Mouse (Mus musculus) B cell, adult (primary cell): ENCODE data around the gene Ganab. TPM values are rescaled to one million over a fixed set of nuclear protein-coding genes. Genes with fewer than 3 reads are reported as not detected.

Source experiments
- total RNA-seq: library from RNA; stranded (reverse); gene quantifications from 4 replicates; pipeline ENCODE4 v1.2.4, GENCODE M21; 2023; ENCODE audit not compliant: inconsistent age

The Ganab gene
- total RNA-seq, result 154 to 162 TPM (median 156 TPM) in 4 replicates

DNA sequence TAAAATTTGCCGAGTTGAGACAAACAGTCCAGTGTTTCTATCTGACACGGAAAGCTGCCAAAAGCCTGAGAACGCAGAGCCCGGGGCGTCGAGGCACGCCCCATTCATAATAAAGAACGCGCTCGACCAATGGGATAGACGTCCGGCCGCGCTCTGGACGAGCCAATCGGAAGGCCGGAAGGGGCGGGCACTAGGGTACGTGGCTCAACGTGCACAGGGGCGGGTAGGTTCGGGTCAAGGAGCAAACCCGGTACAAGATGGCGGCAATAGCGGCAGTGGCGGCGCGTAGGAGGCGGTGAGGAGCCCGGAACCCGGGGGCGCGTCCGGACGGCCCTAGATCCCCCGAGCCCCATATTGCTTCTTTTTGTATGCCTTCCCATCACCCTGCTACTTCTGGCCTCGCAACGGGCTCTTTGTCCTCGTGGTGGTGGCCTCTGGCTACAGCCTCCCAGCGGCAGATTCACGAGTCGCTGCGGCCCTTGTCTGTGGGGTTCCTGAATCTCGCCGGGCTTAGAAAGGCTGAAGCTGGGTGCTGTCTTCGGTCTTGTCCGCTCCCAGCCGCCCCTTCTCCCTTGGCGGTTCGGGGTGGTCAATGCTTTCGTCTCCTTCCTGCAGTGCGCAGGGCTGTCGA is at the start of gene Ganab:
TSS of gene Ganab (plus strand) at position 207 of the 631 bp plus-strand sequence.

DNA sequence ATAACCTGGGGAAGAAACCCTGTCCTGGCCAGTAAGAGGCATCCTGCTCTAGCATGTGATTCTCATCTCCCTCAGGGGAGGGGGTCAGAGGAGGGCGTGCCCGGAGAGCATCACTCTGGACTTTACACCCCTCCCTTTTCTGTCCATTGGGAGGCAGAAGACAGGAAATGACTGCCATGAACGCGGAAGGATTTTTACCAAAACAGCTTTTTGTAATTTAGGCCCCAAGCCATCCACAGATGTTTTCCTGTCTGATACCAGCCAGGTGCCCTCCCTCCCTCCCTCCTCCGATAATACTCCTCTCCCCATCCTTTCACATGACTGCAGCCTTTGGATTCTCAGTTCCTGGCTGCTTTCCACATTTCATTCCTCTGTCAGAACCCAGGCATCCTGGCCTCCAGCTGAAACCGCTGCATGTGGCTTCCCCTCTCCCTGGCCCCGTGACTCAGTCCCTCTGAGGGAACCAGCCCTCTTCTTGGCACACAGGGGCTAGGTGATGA is 47.4 kb upstream of the Ganab start, which contains the start of gene Lrrn4cl:
TSS of gene Lrrn4cl (plus strand) at position 367 of the 500 bp plus-strand sequence.

DNA sequence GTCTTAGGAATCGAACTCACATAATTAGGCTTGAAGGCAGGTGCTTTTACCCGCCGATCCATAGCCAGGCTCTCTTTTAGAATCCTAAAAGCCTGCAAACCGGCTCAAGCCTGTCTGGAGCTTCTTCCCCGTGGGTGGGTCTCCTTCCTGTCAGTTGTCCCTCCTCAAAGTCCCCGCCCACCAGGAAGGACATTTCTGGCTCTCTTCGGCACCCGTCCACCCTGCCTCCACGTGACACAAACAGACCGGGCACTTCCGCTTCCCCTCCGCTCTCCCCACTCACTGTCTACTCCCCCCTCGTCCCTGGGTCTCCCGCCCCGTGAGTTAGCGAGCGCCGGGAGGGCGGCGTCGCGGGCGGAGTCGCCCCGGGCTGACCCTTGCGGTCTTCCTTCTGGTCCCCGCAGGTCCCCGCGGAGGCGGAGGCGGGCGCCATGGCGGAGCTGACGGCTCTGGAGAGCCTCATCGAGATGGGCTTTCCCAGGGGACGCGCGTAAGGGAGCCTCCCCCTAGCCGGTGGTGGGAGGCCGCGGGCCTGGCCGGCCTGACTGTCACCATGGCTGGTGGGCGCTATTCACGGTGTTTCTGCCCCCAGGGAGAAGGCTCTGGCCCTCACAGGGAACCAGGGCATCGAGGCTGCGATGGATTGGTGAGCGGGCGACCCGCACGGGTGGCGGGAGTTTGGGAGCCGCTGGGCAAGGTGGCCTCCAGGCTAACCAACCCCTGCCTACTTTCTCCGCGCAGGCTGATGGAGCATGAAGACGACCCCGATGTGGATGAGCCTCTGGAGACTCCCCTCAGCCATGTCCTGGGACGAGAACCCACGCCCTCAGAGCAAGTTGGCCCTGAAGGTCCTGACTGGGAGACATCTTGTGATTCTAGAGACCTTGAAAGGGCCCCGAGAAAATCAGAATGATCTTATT is 26.3 kb upstream of the Ganab start, which contains the start of gene Ubxn1:
TSS of gene Ubxn1 (plus strand) at position 230 of the 920 bp plus-strand sequence.

DNA sequence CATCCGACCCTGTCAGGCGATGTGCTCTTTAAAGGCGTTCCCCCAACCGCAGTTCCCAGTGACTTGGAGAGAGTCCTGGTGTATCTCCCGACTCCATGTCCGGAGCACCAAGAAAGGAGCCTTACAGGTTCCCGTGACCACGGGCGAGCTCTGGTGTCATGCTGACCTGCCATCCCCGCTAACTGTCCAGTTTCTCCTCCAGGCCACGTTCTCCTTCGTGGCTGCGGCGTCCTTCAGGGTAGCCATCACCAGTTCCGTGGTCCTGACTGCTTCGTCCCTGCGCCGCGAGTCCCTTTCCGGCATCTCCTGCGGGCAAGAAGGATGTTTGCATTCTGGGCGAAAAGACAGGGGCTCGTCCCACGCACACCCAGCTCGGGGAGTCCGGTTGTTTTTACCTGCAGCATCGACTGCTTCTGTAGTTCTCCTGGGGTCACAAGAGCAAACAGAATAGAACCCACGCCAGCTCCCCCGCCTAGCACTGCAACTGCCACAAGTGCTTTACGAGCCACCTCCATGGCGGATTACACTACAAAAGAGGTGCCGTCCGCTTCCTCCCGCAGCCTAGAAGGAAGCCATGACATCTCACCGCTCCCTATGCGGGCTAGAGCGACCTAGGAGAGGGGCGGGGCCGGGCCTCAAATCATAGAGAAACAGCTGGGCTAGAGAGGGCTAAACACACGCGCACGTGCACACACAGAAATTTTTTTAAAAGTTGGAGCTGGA is 17.4 kb upstream of the Ganab start, which contains the start of gene Uqcc3:
TSS of gene Uqcc3 (minus strand) at position 613 of the 723 bp plus-strand sequence.

DNA sequence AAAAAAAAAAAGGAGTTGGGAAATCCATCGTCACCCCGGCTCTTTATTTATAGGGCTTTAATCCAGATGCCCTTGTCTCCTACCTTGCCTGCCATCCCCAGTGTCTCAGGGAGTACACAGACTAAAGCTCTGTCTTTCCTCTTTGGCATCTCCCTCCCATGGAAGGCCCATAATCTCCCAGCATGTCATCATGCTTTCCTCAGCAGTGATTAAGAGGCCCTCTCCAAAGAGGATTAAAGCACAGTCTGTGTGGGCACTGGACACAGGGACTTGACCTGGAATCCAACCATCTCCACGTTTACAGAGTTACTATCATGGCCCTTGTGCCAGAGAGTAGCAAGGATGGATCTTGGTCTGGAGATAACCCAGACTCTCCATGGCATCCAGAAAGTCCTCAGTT is 14.3 kb upstream of the Ganab start, which contains the start of the genes Lbhd1 and Gm49403:
TSS of gene Lbhd1 (plus strand) at position 117 of the 400 bp plus-strand sequence.
TSS of gene Gm49403 (plus strand) at position 315 of the 400 bp plus-strand sequence.

DNA sequence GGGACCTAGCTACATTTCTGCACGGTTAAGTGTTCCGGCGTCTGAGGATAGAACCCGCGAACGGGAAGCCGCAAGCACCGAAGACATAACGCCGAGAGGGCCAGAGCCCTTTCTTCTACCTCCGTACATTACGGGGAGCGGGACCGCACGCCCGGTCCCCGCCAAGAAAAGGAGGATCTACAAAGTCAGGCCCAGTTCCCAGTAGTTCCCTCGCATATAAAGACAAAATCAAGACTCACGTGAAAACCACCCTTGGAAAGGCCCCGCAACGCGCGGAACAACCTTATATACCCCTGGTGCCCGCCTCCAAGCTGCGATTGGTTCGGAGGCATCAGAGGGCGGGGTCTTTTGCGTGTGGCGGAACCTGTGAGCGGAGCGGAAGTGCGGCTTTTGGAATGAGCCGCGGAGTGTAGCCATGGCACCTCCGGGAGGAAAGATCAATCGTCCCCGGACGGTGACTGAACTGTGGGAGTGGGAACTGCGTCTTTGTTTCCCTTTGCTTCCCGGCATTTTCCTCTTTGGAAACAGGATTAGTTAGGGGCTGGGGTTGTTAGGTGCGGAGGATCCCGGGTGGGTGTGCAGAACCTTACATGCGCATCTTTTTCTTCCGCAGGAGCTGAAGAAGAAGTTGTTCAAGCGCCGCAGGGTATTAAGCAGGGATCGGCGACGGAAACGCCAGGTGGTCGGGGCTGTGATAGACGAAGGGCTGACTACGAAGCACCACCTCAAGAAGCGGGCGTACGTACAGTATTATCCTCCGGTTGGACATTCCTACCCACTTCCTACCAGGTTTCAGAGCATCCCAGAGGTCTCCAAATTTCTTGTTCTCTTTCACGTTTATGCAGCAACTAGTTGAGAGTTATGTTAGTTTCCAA is 9.1 kb upstream of the Ganab start, which contains the start of the genes 1810009A15Rik and Gm49416:
TSS of gene 1810009A15Rik (plus strand) at position 343 of the 875 bp plus-strand sequence.
TSS of gene Gm49416 (plus strand) at position 416 of the 875 bp plus-strand sequence.

DNA sequence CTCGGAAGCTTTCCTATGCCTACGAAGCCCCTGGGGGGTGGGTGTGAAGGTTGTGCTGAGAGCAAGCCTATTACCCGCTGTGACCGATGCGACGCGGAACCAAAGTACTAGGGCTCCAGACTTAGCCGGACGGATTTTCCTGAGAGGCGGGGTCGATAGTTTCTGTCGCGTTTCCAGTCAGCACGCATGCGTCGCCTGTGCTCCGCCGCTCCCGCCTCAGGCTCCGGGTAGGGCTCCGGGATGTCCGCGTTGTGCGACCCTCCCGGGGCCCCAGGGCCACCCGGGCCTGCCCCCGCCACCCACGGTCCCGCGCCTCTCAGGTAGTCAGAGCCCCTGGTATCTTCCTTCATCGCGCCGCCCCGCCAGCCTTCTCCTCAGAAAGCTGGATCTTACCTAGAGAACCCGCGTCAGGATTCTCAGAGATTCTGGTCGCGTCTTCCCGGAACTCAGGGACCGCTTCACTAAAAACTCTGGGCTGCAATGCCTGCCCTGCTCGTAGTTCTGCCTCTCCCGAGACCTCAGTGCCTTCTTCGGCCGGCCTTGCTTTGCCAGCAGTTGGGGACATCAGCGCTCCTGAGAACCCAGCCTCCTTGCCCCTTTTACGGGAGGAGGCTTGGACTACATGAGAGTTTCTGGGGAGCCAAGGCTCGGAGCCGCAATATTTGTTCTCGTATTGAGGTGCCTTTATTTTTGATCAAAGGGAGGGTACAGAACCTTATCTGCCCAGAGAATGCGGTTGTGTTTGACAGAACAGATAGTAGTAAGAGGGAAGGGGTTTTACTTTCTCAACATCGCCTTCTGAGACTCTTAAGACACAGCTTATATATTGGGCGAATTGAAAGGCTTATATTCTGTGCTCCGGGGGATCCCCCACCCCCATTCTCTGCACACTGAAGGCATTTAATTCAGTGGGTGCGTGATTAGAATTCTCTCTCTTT is 4.8 kb upstream of the Ganab start, which contains the start of gene Ints5:
TSS of gene Ints5 (plus strand) at position 177 of the 938 bp plus-strand sequence.

DNA sequence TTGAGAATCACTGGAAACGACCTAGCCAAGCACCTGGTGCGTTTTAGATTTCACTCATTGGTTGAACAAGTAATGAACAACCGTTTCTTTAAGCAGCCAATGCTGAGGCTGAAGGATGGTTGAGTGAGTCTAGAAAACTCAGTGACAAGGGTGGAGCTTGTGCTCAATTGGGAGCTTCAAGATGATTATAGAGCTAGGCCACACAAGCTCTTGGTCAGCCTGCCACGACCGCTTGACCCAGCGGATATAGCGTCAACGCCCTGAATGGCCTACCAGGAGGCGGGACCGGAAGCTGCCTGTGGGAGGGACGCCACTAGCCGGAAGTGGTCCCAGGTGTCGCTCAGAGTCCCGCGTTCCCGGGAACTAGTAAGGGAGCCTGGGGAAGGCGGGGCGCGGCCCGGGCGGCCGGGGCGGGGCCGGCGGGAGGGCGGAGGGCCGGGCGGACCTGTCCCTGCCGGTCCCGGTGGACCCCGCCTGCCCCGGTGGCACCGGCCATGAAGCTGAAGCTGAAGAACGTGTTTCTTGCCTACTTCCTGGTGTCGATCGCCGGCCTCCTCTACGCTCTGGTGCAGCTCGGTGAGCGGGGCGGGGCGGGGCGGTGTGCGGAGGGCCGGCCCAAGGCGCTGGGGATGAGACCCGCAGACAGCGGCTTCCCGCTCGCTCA is 22.3 kb downstream of the Ganab start, which contains the start of gene B3gat3:
TSS of gene B3gat3 (plus strand) at position 302 of the 664 bp plus-strand sequence.

DNA sequence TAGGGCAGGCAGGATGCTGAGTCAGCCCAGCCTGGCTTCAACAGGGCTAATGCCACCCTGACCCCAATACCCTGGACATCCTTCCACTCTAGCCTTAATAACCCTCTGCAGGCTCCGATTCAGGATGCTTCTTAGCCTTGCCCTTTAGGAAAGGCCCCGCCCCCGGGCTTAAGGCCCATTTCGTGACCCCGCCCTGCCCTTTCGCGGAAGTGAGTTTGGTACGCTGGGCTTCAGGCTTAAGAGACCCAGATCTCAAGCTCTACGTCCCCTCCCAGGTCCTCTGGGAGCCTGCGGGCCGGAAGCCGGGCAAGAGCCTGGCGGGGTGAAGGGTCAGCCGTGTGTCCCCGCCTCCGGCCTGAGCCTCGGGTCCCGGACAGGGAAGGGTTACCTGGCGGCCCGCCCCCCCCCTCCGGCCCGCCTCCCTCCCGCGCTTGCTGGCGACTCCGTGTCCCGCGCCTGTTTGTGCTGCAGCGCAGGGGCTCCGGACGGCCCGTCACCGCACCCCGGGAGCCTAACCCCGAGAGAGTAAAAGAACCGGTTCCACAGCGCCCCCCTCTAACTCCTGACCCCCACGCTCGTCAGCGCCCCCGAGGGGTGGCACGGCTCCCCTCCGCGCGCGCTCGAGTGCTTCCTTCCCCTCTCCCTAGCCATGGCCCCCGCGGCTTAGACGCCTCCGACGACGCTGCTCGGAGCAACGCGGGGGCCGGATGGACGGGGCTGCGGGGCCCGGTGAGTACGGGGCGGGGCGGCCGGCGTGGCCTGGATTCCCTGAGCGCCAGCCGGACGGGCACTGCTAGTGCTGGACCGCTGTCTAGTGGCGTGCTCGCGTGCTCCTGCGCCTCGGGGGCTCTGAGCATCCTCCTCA is 31.6 kb downstream of the Ganab start, which contains the start of the genes Rom1 and Eml3:
TSS of gene Rom1 (minus strand) at position 133 of the 865 bp plus-strand sequence.
TSS of gene Eml3 (plus strand) at position 329 of the 865 bp plus-strand sequence.

DNA sequence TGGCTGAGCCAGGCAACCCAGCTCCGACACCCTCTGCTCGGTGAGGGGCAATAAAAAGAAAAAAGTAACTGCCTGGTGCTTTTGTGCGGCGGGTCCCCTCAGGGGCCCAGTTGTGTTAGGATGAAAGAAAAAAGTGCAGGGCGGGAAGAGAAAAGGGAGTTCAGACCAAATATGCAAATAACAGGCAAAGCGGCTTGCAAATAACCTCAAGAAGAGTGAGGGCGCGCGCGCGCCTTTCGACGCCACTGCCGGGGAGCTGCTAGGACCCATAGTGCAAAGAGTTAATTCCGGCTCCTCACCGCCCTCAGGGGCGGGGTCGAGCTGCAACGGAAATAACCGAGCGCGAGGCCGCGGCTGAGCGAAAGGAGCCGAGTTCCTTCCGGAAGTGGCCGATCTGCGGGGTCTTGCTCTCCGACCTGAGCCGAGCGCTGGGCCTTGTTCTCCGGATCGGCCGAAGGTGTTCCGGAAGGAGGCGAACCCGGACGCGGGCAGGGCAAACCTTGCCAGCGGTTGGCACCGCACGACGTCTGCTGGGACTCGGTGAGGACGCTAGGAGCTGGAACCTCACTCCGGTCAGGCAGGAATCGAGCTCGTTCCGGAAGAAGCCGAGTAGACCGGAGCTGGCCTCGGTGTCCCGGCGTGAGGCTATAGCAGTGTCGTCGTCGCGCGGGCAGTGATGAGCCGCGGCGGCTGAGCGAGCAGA is 43.8 kb downstream of the Ganab start, which contains the start of gene Mta2:
TSS of gene Mta2 (plus strand) at position 361 of the 703 bp plus-strand sequence.

DNA sequence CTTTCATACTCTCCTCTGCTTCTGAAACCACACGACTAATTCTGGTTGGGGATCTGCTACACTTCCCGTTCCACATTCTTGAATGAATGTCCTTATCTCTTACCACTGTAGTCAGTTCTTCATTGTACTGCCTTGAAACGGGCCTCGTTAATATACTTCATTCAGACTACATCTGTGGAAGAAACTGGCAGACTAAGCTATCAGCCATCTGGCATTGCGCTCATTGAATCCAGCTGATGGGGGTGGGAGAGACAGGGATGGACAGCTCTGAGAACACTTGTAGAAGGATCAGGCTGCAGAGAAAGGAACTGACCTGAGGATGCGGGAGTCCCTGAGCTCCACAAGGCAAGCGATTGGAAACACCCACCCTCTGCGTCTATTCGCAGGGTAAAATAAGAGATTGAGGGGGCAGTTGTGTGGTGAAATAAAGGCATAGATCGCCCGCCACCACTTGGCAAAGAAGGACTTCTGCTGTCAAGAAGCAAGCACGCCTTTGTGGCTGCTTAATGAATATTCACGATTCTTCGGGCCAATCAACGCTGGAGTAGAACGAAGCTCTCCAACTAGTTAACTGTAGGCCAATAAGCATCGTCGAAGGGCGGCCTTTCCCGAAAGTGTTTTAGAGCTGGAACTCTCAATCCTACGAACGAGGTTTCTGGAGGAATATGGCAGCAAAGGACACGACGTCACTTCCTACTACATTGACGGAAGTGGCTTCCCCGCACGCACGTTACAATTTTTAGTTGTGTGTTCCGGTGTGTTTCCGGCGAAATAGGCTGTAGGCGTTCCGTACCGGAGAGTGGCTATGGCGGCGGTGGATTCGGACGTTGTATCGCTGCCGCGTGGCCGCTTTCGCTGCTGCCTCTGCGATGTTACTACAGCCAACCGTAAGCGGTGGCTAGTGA is 55.5 kb downstream of the Ganab start, which contains the start of gene Tut1:
TSS of gene Tut1 (plus strand) at position 713 of the 905 bp plus-strand sequence.

Other genes with a start within 250 kb of the Ganab start
- gene Chrm1, start 234.3 kb upstream of the Ganab start, total RNA-seq, result not detected in 4 replicates
- gene Slc3a2, start 174.7 kb upstream of the Ganab start, total RNA-seq, result 215 to 230 TPM (median 221 TPM) in 4 replicates
- 66.4 to 86.6 TPM (median 70.6 TPM) in 4 replicates for gene Wdr74, start 162.2 kb upstream of the Ganab start, total RNA-seq
- gene 1700092M07Rik, start 157.4 kb upstream of the Ganab start, total RNA-seq, result 4.2 to 4.8 TPM (median 4.5 TPM) in 4 replicates
- 209 to 258 TPM (median 241 TPM) in 4 replicates for gene Stx5a, start 156.7 kb upstream of the Ganab start, total RNA-seq
- 374 to 413 TPM (median 398 TPM) in 4 replicates for gene Nxf1, start 141.0 kb upstream of the Ganab start, total RNA-seq
- gene Tmem223, start 127.1 kb upstream of the Ganab start, total RNA-seq, result 28.8 to 38.3 TPM (median 33.5 TPM) in 4 replicates
- gene Tmem179b, start 123.6 kb upstream of the Ganab start, total RNA-seq, result 70.3 to 85.2 TPM (median 76.3 TPM) in 4 replicates
- 18.7 to 25.0 TPM (median 24.5 TPM) in 4 replicates for gene Taf6l, start 111.7 kb upstream of the Ganab start, total RNA-seq
- gene Polr2g, start 99.5 kb upstream of the Ganab start, total RNA-seq, result 59.9 to 73.9 TPM (median 64.1 TPM) in 4 replicates
- gene Zbtb3, start 95.5 kb upstream of the Ganab start, total RNA-seq, result 1.1 to 2.0 TPM (median 1.6 TPM) in 4 replicates
- 29.7 to 34.2 TPM (median 31.8 TPM) in 4 replicates for gene Ttc9c, start 78.7 kb upstream of the Ganab start, total RNA-seq
- 114 to 120 TPM (median 118 TPM) in 4 replicates for gene Hnrnpul2, start 78.1 kb upstream of the Ganab start, total RNA-seq
- 9.1 to 16.6 TPM (median 9.7 TPM) in 4 replicates for gene AC129217.1, start 68.3 kb upstream of the Ganab start, total RNA-seq
- gene Bscl2, start 60.6 kb upstream of the Ganab start, total RNA-seq, result 46.7 to 50.3 TPM (median 48.0 TPM) in 4 replicates
- gene Gng3, start 58.9 kb upstream of the Ganab start, total RNA-seq, result not detected in 4 replicates
- 0.54 to 0.93 TPM (median 0.74 TPM) in 4 replicates for gene Lrrn4cl, start 47.3 kb upstream of the Ganab start, total RNA-seq
- 131 to 153 TPM (median 146 TPM) in 4 replicates for gene Ubxn1, start 26.6 kb upstream of the Ganab start, total RNA-seq
- gene Uqcc3, start 17.1 kb upstream of the Ganab start, total RNA-seq, result 20.4 to 22.0 TPM (median 20.8 TPM) in 4 replicates
- 5.8 to 25.1 TPM (median 14.5 TPM) in 4 replicates for gene Lbhd1, start 14.3 kb upstream of the Ganab start, total RNA-seq
- not detected in 4 replicates for gene Gm49403, start 14.1 kb upstream of the Ganab start, total RNA-seq
- gene 1810009A15Rik, start 9.2 kb upstream of the Ganab start, total RNA-seq, result 37.3 to 46.2 TPM (median 41.3 TPM) in 4 replicates
- 3.4 to 6.4 TPM in 2 of 4 replicates, not detected in the others for gene Gm49416, start 9.1 kb upstream of the Ganab start, total RNA-seq
- gene Ints5, start 5.1 kb upstream of the Ganab start, total RNA-seq, result 17.3 to 21.1 TPM (median 20.2 TPM) in 4 replicates
- gene B3gat3, start 22.3 kb downstream of the Ganab start, total RNA-seq, result 64.7 to 70.7 TPM (median 65.6 TPM) in 4 replicates
- 3.7 to 4.9 TPM (median 4.3 TPM) in 4 replicates for gene Rom1, start 31.3 kb downstream of the Ganab start, total RNA-seq
- gene Eml3, start 31.5 kb downstream of the Ganab start, total RNA-seq, result 81.6 to 99.9 TPM (median 83.4 TPM) in 4 replicates
- gene Mta2, start 43.8 kb downstream of the Ganab start, total RNA-seq, result 194 to 213 TPM (median 202 TPM) in 4 replicates
- gene Tut1, start 55.8 kb downstream of the Ganab start, total RNA-seq, result 41.4 to 46.3 TPM (median 43.1 TPM) in 4 replicates
- 498 to 534 TPM (median 511 TPM) in 4 replicates for gene Eef1g, start 69.0 kb downstream of the Ganab start, total RNA-seq
- gene Ahnak, start 91.2 kb downstream of the Ganab start, total RNA-seq, result 110 to 155 TPM (median 141 TPM) in 4 replicates
- not detected in 4 replicates for gene Scgb1a1, start 189.9 kb downstream of the Ganab start, total RNA-seq
- gene Asrgl1, start 237.6 kb downstream of the Ganab start, total RNA-seq, result 22.6 to 36.7 TPM (median 30.9 TPM) in 4 replicates